Mouse (Mus musculus): Measurements from ENCODE around the gene Zfp213. TPM values are rescaled to one million over a fixed set of nuclear protein-coding genes. Genes with fewer than 3 reads are reported as not detected.

Zfp213 gene
- polyA plus RNA-seq, 1 experiment from 2014 or later, result 5.5 TPM

DNA sequence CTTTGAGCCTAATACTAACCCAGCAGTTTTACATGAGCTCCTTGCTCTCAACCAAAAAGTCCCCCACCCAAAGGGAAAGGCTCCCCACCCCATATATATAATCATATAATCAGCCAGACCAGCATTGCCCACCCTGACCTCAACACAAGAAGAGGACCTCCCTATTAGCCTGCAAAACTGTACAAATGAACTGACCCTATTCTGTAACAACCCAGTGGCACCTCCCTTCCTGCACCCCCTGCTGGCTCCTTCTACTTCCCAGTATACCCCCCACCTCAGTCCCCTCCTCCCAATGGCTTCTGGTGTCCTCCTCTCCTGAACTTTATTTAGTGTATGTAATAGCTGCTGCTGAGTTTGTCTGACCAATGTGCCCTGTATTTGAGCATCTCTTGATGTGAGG, 12.6 kb downstream of the Zfp213 start:
- Histone ChIP-seq H3K4me1 (replicated peaks) (peaks cover 65% of the 10 kb centered on the region), H3K4me3 (replicated peaks) (peak overlapping the region; percentile 70), H3K27ac (replicated peaks) (peak overlapping the region; percentile 81), H3K27me3 (no peaks in the 10 kb centered on the region), H3K36me3 (replicated peaks) (peaks cover 5% of the 10 kb centered on the region), H3K4me2 (peak overlapping the region; percentile 92), H3K9me3 (replicated peaks) (no peaks in the 10 kb centered on the region), H3K9ac (peak overlapping the region; percentile 65; the same call in 1 of the 2 replicates)
- no peak for ATAC-seq (ENCODE audit: insufficient read depth)

DNA sequence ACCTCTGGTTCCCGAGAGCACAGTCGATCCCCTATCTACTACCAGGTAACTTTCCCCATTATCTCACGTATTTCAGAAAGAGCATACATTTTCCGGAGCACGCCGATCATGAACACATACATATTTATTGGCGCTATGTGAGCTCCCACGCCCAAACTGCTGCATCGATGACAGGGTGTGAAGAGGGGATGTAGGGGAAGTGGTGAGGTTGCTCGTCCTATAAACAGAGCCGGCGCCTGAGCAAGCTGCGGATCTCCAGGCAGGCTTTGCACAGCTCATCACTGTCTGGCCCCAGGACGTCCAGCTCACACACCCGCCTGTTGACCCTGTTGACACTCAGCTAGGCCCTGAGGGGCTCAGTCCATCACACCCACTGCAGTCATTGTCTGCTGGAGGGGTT, 13.2 kb downstream of the Zfp213 start:
- Histone ChIP-seq H3K9ac (peak overlapping the region; percentile 65), H3K27me3 (no peaks in the 10 kb centered on the region), H3K36me3 (replicated peaks) (no peaks in the 10 kb centered on the region), H3K4me3 (replicated peaks) (peak overlapping the region; percentile 70), H3K9me3 (replicated peaks) (no peaks in the 10 kb centered on the region), H3K27ac (replicated peaks) (peak overlapping the region; percentile 81), H3K4me2 (peak overlapping the region; percentile 92), H3K4me1 (replicated peaks) (peaks cover 65% of the 10 kb centered on the region)
- ATAC-seq (ENCODE audit: insufficient read depth), result 0 out of 2 replicates have a peak, but pooled peaks have one; percentile 2
- 2% methylated on average over 15 of the region's 15 CpGs for WGBS (ENCODE audit: insufficient replicate concordance)

DNA sequence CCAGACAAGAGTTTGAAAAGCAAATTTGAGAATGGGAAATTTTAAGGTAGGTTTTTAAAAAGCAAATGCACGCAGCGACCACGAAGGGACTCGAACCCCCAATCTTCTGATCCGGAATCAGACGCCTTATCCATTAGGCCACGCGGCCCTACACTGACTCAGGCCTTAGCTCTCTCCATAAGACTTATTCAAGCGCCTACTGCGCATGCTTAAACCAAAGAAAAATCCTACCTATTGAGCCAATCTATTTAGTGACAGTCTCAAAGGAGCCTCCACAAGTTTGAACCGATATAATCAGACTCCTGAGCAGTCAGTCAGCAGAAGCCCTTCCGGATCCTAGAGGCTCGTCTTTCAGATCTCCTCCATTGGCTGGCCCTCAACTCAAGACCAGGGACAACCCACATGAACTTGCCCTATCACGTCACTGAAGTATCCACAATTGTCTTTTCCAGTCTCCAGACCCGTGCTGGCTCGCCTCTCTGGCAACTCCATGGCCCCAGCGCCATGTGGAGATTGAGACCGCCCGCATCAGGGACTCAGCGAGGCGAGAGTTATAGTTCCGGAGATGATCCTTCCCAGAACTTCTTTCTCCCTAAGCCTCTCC, 13.7 kb downstream of the Zfp213 start:
- Histone ChIP-seq H3K4me2 (peak overlapping the region; percentile 92), H3K36me3 (replicated peaks) (no peaks in the 10 kb centered on the region), H3K4me1 (replicated peaks) (peaks cover 61% of the 10 kb centered on the region), H3K27ac (replicated peaks) (peak overlapping the region; percentile 81), H3K9ac (peak overlapping the region; percentile 65), H3K9me3 (replicated peaks) (no peaks in the 10 kb centered on the region), H3K27me3 (no peaks in the 10 kb centered on the region), H3K4me3 (replicated peaks) (peak overlapping the region; percentile 70)
- under 1% methylated on average over 22 of the region's 22 CpGs for WGBS (ENCODE audit: insufficient replicate concordance)
- peak; percentile 40 for ATAC-seq (ENCODE audit: insufficient read depth)

DNA sequence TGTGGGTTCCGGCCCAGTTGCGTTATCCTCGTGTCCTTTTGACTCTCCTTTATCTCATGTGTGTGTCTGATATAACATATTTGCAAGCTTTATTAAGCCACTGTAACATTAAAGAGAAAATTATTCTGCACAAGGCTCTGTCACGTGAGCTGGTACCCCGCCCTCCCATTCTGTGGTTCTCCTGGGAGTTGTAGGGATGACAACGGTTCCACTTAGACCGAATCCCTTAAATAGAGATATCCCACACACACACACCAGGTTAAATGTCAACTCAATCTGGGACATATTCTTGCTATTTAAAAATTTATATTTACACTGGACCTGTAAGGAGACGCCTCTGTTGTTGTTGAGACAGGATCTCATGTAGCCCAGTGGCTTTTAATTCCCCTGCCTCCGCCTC, 14.6 kb downstream of the Zfp213 start:
- Histone ChIP-seq H3K9ac (peak overlapping the region; percentile 41), H3K4me2 (peak overlapping the region; percentile 92), H3K27ac (replicated peaks) (peak overlapping the region; percentile 24), H3K4me3 (replicated peaks) (peak overlapping the region; percentile 70), H3K27me3 (no peaks in the 10 kb centered on the region), H3K4me1 (replicated peaks) (peaks cover 61% of the 10 kb centered on the region), H3K9me3 (replicated peaks) (no peaks in the 10 kb centered on the region), H3K36me3 (replicated peaks) (no peaks in the 10 kb centered on the region)
- ATAC-seq (ENCODE audit: insufficient read depth), result no peak
- WGBS (ENCODE audit: insufficient replicate concordance), result 2% methylated on average over 9 of the region's 9 CpGs

DNA sequence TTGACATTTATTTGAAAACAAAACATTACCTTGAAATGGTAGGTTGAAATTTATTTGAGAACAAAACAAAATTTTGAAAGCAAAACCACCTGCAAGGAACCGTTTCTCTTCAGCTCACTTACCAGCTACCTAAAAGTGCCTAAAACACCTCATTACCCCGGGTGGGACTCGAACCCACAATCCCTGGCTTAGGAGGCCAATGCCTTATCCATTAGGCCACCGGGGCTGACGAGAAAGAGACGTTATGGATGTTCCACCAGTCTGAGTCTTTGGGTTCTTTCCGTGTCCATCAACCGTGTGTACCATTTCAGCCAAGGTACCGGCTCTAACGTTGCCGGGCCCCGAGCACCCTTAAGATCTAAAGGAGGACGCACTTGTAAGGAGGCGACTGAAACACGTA, 15.4 kb downstream of the Zfp213 start:
- peak overlapping the region; percentile 70 for H3K4me3 ChIP-seq (replicated peaks)
- no peaks in the 10 kb centered on the region for H3K9me3 ChIP-seq (replicated peaks)
- WGBS (ENCODE audit: insufficient replicate concordance), result under 1% methylated on average over 15 of the region's 15 CpGs
- H3K4me1 ChIP-seq (replicated peaks), result peaks cover 56% of the 10 kb centered on the region
- no peaks in the 10 kb centered on the region for H3K36me3 ChIP-seq (replicated peaks)
- no peaks in the 10 kb centered on the region for H3K27me3 ChIP-seq
- peak overlapping the region; percentile 92 for H3K4me2 ChIP-seq
- H3K27ac ChIP-seq (replicated peaks), result peak overlapping the region; percentile 24; the same call in 1 of the 2 replicates
- ATAC-seq (ENCODE audit: insufficient read depth), result peak; percentile 23
- peak overlapping the region; percentile 41; the same call in 1 of the 2 replicates for H3K9ac ChIP-seq

DNA sequence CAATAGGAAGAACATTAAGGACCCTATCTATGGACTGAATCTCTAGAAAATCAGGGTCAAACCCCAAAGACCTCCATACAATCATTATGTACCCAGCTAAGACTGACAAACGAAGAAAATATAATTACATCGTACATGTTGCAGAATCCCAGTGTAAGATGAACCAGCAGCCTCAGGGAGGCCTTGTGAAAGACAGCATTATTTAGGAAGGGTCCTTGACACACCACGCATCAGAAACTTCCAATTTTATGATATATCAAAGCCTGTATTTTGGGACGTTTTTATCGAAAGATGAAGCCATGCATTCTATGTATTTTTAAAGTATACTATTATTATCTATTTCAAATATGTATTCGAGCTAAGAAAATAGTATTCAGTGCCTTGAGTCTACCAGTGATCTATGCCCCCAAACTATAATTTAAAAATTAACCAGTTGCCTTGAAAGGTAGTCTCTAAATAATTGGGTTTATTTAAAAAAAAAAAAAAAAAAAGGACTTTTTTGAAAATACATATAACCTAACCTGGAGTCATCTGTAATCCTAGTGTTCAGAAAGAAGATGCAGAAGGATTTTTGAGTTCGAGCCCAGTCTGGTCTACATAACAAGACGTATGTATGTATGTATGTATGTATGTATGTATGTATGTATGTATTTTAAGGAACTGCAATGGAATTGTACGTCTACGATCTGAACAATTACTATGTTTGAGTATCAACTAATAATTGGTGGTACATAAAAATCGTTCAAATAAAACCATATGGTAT, 16.2 kb downstream of the Zfp213 start:
- no peaks in the 10 kb centered on the region for H3K9me3 ChIP-seq (replicated peaks)
- H3K27ac ChIP-seq (replicated peaks), result no peak overlapping the region
- H3K4me1 ChIP-seq (replicated peaks), result peaks cover 49% of the 10 kb centered on the region
- 44% methylated on average over 11 of the region's 11 CpGs for WGBS (ENCODE audit: insufficient replicate concordance)
- H3K27me3 ChIP-seq, result no peaks in the 10 kb centered on the region
- no peaks in the 10 kb centered on the region for H3K36me3 ChIP-seq (replicated peaks)
- H3K4me2 ChIP-seq, result peak overlapping the region; percentile 92
- no peak overlapping the region for H3K9ac ChIP-seq
- peak overlapping the region; percentile 70 for H3K4me3 ChIP-seq (replicated peaks)
- ATAC-seq (ENCODE audit: insufficient read depth), result no peak

DNA sequence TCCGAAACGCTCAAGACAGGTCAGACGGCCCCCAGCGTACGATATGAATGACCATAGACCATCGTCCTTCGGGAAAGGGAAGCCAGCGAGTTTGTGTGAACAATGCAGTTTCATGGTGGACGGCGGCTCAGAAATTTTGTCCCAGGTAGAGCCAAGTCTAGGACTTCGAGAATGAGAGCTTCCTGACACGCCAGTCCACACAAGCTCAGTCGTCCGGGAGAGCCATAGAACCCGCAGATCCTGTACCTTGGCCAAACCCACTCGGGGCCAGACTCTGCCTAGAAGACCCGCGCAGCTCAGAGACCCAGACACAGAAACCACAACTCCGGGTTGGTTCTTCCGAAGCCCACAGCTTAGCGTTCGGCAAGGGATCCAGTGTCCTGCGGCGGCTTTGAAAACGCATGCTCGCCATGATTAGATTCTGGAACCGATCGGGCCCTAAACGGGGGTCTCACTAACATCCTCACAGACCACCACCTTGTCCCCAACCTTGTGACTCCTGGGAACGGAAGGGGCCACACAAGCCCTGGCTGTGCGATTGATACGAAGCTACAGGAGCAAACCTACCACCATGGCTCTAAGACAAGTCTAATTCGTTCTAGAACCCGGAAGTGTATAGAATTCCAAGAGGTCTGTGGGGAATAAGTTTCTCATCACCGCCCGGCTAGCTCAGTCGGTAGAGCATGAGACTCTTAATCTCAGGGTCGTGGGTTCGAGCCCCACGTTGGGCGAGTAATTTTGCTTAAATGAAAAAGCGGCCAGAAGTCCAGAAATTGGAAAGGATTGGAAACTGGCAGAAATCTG, 17.1 kb downstream of the Zfp213 start:
- Histone ChIP-seq H3K27ac (replicated peaks) (peak overlapping the region; percentile 73), H3K36me3 (replicated peaks) (no peaks in the 10 kb centered on the region), H3K4me2 (peak overlapping the region; percentile 69), H3K4me3 (replicated peaks) (peak overlapping the region; percentile 67), H3K4me1 (replicated peaks) (peaks cover 47% of the 10 kb centered on the region), H3K9me3 (replicated peaks) (no peaks in the 10 kb centered on the region), H3K9ac (peak overlapping the region; percentile 65), H3K27me3 (peaks cover 3% of the 10 kb centered on the region; the same call in 1 of the 2 replicates)
- ATAC-seq (ENCODE audit: insufficient read depth), result peak; percentile 30
- WGBS (ENCODE audit: insufficient replicate concordance), result under 1% methylated on average over 42 of the region's 42 CpGs

DNA sequence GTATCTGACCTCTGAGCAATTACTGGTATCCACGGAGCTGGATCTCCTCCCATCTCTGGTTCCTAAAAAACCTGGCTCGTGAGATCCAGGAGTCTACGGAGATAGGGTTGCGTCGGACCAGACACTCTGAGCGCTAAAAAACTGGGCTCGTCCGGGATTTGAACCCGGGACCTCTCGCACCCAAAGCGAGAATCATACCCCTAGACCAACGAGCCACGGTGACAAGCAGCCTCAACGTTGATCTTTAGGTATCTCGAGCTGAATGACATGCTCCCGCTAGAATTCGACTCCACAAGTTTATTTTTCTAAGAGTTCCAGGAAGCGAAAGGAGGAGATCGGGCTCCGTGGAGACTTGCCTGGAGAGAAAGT, 17.7 kb downstream of the Zfp213 start:
- no peaks in the 10 kb centered on the region for H3K9me3 ChIP-seq (replicated peaks)
- ATAC-seq (ENCODE audit: insufficient read depth), result peak; percentile 55
- H3K36me3 ChIP-seq (replicated peaks), result no peaks in the 10 kb centered on the region
- peak overlapping the region; percentile 65 for H3K9ac ChIP-seq
- H3K4me2 ChIP-seq, result peak overlapping the region; percentile 69
- H3K4me1 ChIP-seq (replicated peaks), result peaks cover 48% of the 10 kb centered on the region
- WGBS (ENCODE audit: insufficient replicate concordance), result under 1% methylated on average over 20 of the region's 20 CpGs
- peaks cover 5% of the 10 kb centered on the region; the same call in 1 of the 2 replicates for H3K27me3 ChIP-seq
- H3K4me3 ChIP-seq (replicated peaks), result peak overlapping the region; percentile 67
- H3K27ac ChIP-seq (replicated peaks), result peak overlapping the region; percentile 73

DNA sequence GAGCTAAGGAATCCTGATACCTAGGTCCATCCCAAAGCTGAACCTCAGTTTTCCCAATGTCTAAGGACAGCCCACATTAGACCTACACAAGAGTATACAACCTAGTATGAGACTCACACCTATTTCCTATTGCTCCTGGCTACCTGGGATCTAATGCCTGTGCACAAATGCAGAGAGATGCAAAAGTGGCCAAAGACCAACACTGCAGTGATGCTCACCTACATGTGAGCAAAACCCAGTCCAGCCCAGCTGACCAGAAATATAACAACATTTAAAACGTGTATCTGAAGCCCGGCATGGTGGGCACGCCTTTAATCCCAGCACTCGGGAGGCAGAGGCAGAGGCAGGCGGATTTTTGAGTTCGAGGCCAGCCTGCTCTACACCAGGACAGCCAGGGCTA, 18.2 kb downstream of the Zfp213 start:
- Histone ChIP-seq H3K27me3 (peaks cover 5% of the 10 kb centered on the region; the same call in 1 of the 2 replicates), H3K4me3 (replicated peaks) (peak overlapping the region; percentile 67), H3K9ac (no peak overlapping the region), H3K36me3 (replicated peaks) (no peaks in the 10 kb centered on the region), H3K9me3 (replicated peaks) (no peaks in the 10 kb centered on the region), H3K4me2 (peak overlapping the region; percentile 69), H3K4me1 (replicated peaks) (peaks cover 47% of the 10 kb centered on the region), H3K27ac (replicated peaks) (no peak overlapping the region)
- WGBS (ENCODE audit: insufficient replicate concordance), result 4% methylated on average over 6 of the region's 6 CpGs
- ATAC-seq (ENCODE audit: insufficient read depth), result peak; percentile 1; the same call in 1 of the 2 replicates

DNA sequence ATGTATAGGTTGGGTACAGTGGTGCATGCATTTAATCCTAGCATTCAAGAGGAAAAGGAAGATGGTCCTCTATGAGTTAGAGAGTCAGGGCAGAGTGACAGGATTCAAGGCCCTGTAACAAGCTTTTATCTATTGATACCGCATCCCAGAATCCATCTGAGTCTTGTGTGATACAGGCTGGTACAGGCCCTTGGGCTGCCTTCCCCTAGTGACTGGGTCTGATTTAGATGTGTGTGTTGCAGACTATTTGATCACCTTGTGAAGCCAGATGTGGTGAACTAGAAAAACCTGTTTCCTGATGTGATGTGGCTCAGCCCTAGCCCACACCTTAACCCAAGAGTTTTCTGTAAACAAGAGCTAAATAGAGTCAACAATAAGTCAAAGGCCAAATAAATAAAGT, 19.3 kb downstream of the Zfp213 start:
- no peaks in the 10 kb centered on the region for H3K36me3 ChIP-seq (replicated peaks)
- no peak overlapping the region for H3K27ac ChIP-seq (replicated peaks)
- no peak overlapping the region for H3K9ac ChIP-seq
- peaks cover 9% of the 10 kb centered on the region; the same call in 1 of the 2 replicates for H3K27me3 ChIP-seq
- ATAC-seq (ENCODE audit: insufficient read depth), result no peak
- H3K9me3 ChIP-seq (replicated peaks), result no peaks in the 10 kb centered on the region
- H3K4me1 ChIP-seq (replicated peaks), result peaks cover 49% of the 10 kb centered on the region
- 80% methylated on average over 1 of the region's 1 CpGs for WGBS (ENCODE audit: insufficient replicate concordance)
- H3K4me3 ChIP-seq (replicated peaks), result no peak overlapping the region
- no peak overlapping the region for H3K4me2 ChIP-seq

DNA sequence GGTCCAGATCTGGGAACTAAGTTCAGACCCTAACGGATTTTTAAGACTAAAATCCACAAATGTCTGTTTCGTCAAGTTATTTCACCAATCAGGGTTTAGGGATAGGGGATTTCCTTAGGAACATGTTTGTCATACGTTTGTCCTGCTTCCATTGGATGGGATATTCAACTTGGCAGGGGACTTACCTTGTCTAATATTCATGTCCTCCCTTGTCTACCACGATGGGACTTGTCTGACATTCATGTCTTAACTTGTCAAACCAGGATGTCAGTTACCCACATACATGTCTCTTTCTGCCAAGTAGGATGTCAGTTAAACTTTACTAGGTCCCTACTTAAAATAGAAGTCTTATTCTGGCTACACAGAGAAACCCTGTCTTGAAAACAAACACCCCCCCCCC, 20.1 kb downstream of the Zfp213 start:
- no peaks in the 10 kb centered on the region for H3K36me3 ChIP-seq (replicated peaks)
- peaks cover 41% of the 10 kb centered on the region for H3K4me1 ChIP-seq (replicated peaks)
- H3K9ac ChIP-seq, result no peak overlapping the region
- no peak for ATAC-seq (ENCODE audit: insufficient read depth)
- no peaks in the 10 kb centered on the region for H3K9me3 ChIP-seq (replicated peaks)
- H3K4me3 ChIP-seq (replicated peaks), result no peak overlapping the region
- WGBS (ENCODE audit: insufficient replicate concordance), result 54% methylated on average over 4 of the region's 4 CpGs
- no peak overlapping the region for H3K4me2 ChIP-seq
- H3K27ac ChIP-seq (replicated peaks), result no peak overlapping the region
- H3K27me3 ChIP-seq, result peaks cover 10% of the 10 kb centered on the region; the same call in 1 of the 2 replicates

Measured in liver, embryonic 15.5 days (tissue).